Mouse (Mus musculus): ENCODE measurements around the gene Cd38.

GRCm38 (mm10) chr5:43948111-43948743 is 79.9 kb downstream of the Cd38 start:
- TF ChIP-seq CTCF (IDR thresholded peaks at IDR 0.05; ENCODE audit: extremely low read depth, insufficient read depth, insufficient read length, insufficient replicate concordance) (no peak), POLR2A (IDR thresholded peaks at IDR 0.05; ENCODE audit: low read depth, low read length) (peak; percentile 72)
